Mouse (Mus musculus) embryonic facial prominence, embryonic 15.5 days (tissue): ENCODE measurements around the gene Wnt7b. TPM values are rescaled to one million over a fixed set of nuclear protein-coding genes. Genes with fewer than 3 reads are reported as not detected.

ENCODE experiments used
- ATAC-seq: fragments of 200-750 bp; cut with Nextera tagmentation; 2 replicates; pipeline ENCODE4 v1.8.0; 2017; ENCODE audit warnings: low read depth, moderate TSS enrichment; ENCODE audit not compliant: insufficient number of reproducible peaks, low FRiP score, low TSS enrichment
- H3K27ac ChIP-seq: fragments of 300-500 bp; sonication (generic); replicated peaks from 2 replicates; pipeline ENCODE4 v1.5.1; 2015; ENCODE audit warnings: mild to moderate bottlenecking, inconsistent platforms
- H3K27me3 ChIP-seq: fragments of 300-500 bp; sonication (generic); 2 replicates; pipeline ENCODE4 v1.6.1; 2015; ENCODE audit warnings: inconsistent platforms
- H3K36me3 ChIP-seq: fragments of 300-500 bp; sonication (generic); 2 replicates; pipeline ENCODE4 v1.6.1; 2015; ENCODE audit warnings: mild to moderate bottlenecking, inconsistent platforms
- H3K4me1 ChIP-seq: fragments of 300-500 bp; sonication (generic); 2 replicates; pipeline ENCODE4 v1.6.1; 2015; ENCODE audit warnings: inconsistent platforms
- H3K4me2 ChIP-seq: fragments of 300-500 bp; sonication (generic); replicated peaks from 2 replicates; pipeline ENCODE4 v1.6.1; 2015; ENCODE audit warnings: mild to moderate bottlenecking, inconsistent platforms
- H3K4me3 ChIP-seq: fragments of 300-500 bp; sonication (generic); replicated peaks from 2 replicates; pipeline ENCODE4 v1.5.1; 2015; ENCODE audit warnings: mild to moderate bottlenecking, inconsistent platforms
- H3K9ac ChIP-seq: fragments of 300-500 bp; sonication (generic); 2 replicates; pipeline ENCODE4 v1.6.1; 2015; ENCODE audit warnings: inconsistent platforms
- H3K9me3 ChIP-seq: fragments of 300-500 bp; sonication (generic); replicated peaks from 2 replicates; pipeline ENCODE4 v1.6.1; 2016; ENCODE audit warnings: inconsistent platforms
- WGBS: fragments of 180-500 bp; shearing (Covaris S2); methylation state at CpG from one replicate; pipeline ENCODE4 v1.1.7; 2015; 5-methylcytosine and 5-hydroxymethylcytosine counted together
- polyA plus RNA-seq: library from polyadenylated mRNA; unstranded; fragments of >200 nt; fragmentation: Nextera tagmentation; extraction: Ambion mirVana; gene quantifications from 2 replicates; pipeline ENCODE4 v1.2.1, GENCODE M21; 2015

Gene Wnt7b
- polyA plus RNA-seq, 1 experiment from 2014 or later: 40.9 TPM

GRCm38 (mm10) chr15:85500267-85500666, 82.0 kb downstream of the Wnt7b start:
- H3K4me1 ChIP-seq: peaks cover 4% of the 10 kb centered on the region; the same call in 1 of the 2 replicates
- H3K4me2 ChIP-seq: no peak overlapping the region
- H3K4me3 ChIP-seq: no peak overlapping the region
- H3K27ac ChIP-seq: no peak overlapping the region
- no peaks in the 10 kb centered on the region; the same call in 1 of the 2 replicates for H3K27me3 ChIP-seq
- H3K9ac ChIP-seq: no peak overlapping the region
- H3K36me3 ChIP-seq: no peaks in the 10 kb centered on the region
- no peaks in the 10 kb centered on the region for H3K9me3 ChIP-seq
- WGBS: 72% methylated on average over 10 of the region's 10 CpGs
- 0 out of 2 replicates have a peak, but pooled peaks have one; percentile 5 for ATAC-seq

GRCm38 (mm10) chr15:85497981-85498475, 84.2 kb downstream of the Wnt7b start:
- Histone ChIP-seq H3K9ac (no peak overlapping the region), H3K27ac (no peak overlapping the region), H3K27me3 (peaks cover 3% of the 10 kb centered on the region; the same call in 1 of the 2 replicates), H3K9me3 (no peaks in the 10 kb centered on the region), H3K4me2 (no peak overlapping the region), H3K36me3 (no peaks in the 10 kb centered on the region), H3K4me3 (no peak overlapping the region), H3K4me1 (peaks cover 19% of the 10 kb centered on the region; the same call in 1 of the 2 replicates)
- WGBS: 48% methylated on average over 10 of the region's 10 CpGs
- no peak for ATAC-seq

- ATAC-seq: no peak
- Histone ChIP-seq H3K27ac (no peak overlapping the region), H3K4me3 (no peak overlapping the region), H3K36me3 (no peaks in the 10 kb centered on the region), H3K27me3 (peaks cover 3% of the 10 kb centered on the region; the same call in 1 of the 2 replicates), H3K4me1 (peaks cover 19% of the 10 kb centered on the region; the same call in 1 of the 2 replicates), H3K9me3 (no peaks in the 10 kb centered on the region), H3K4me2 (no peak overlapping the region), H3K9ac (no peak overlapping the region)
- 81% methylated on average over 4 of the region's 4 CpGs for WGBS
Measured at GRCm38 (mm10) chr15:85497548-85497947, 84.7 kb downstream of the Wnt7b start.

- Histone ChIP-seq H3K27me3 (peaks cover 3% of the 10 kb centered on the region), H3K27ac (no peak overlapping the region), H3K4me1 (peaks cover 19% of the 10 kb centered on the region; the same call in 1 of the 2 replicates), H3K4me2 (no peak overlapping the region), H3K9me3 (no peaks in the 10 kb centered on the region), H3K4me3 (no peak overlapping the region), H3K9ac (no peak overlapping the region), H3K36me3 (no peaks in the 10 kb centered on the region)
- WGBS: 15% methylated on average over 10 of the region's 11 CpGs
- no peak for ATAC-seq
Measured at GRCm38 (mm10) chr15:85494163-85494621, 88.1 kb downstream of the Wnt7b start.

- Histone ChIP-seq H3K9me3 (no peaks in the 10 kb centered on the region), H3K4me2 (no peak overlapping the region), H3K27ac (no peak overlapping the region), H3K4me1 (peaks cover 12% of the 10 kb centered on the region; the same call in 1 of the 2 replicates), H3K9ac (no peak overlapping the region), H3K36me3 (no peaks in the 10 kb centered on the region), H3K27me3 (peaks cover 3% of the 10 kb centered on the region; the same call in 1 of the 2 replicates), H3K4me3 (no peak overlapping the region)
- WGBS: 67% methylated on average over 7 of the region's 7 CpGs
- ATAC-seq: no peak
Measured at GRCm38 (mm10) chr15:85489751-85490150, 92.5 kb downstream of the Wnt7b start.

GRCm38 (mm10) chr15:85488900-85489299, 93.4 kb downstream of the Wnt7b start:
- Histone ChIP-seq H3K4me3 (no peak overlapping the region), H3K9me3 (no peaks in the 10 kb centered on the region), H3K27me3 (peaks cover 3% of the 10 kb centered on the region; the same call in 1 of the 2 replicates), H3K27ac (no peak overlapping the region), H3K4me2 (no peak overlapping the region), H3K9ac (no peak overlapping the region), H3K4me1 (peaks cover 4% of the 10 kb centered on the region; the same call in 1 of the 2 replicates), H3K36me3 (no peaks in the 10 kb centered on the region)
- WGBS: 76% methylated on average over 10 of the region's 10 CpGs
- no peak for ATAC-seq

Other genes starting within 250 kb of the Wnt7b start
- 260 and 269 TPM in 2 replicates for gene Atxn10, start 246.2 kb downstream of the Wnt7b start, polyA plus RNA-seq
- gene 7530416G11Rik, start 79.2 kb downstream of the Wnt7b start, polyA plus RNA-seq: not detected in 2 replicates
- gene Ppara, start 152.5 kb upstream of the Wnt7b start, polyA plus RNA-seq: 3.6 and 5.0 TPM in 2 replicates
- 32.8 and 35.1 TPM in 2 replicates for gene Cdpf1, start 229.2 kb upstream of the Wnt7b start, polyA plus RNA-seq
- gene Pkdrej, start 239.3 kb upstream of the Wnt7b start, polyA plus RNA-seq: 0.29 and 0.31 TPM in 2 replicates
- 6.8 and 8.8 TPM in 2 replicates for gene Ttc38, start 249.8 kb upstream of the Wnt7b start, polyA plus RNA-seq